Mouse (Mus musculus): ENCODE results near the gene 1700023F06Rik.

- TF ChIP-seq CTCF (IDR thresholded peaks at IDR 0.05; ENCODE audit: borderline replicate concordance, insufficient read depth, low read depth, low read length) (no peak), POLR2A (IDR thresholded peaks at IDR 0.05; ENCODE audit: borderline replicate concordance, insufficient read depth, low read length) (no peak)
These were observed 13.1 kb upstream of the 1700023F06Rik start for GRCm38 (mm10) chr11:103221437-103221836.
